Comparison of ENCODE assay signal across 27 mouse cellular contexts in genomic region chr16:72830394-72831056, GRCm38 (mm10).
DNase-seq lines count a peak whose midpoint lies in the region; ATAC-seq and TF ChIP-seq lines count a peak whose summit lies in the region.
"Had no signal": no experiment of that assay in that cellular context is flagged by ENCODE, and none has a peak within 500 bp of the region (broad histone marks: within the 10 kb centered on the region; RNA-seq: fewer than 3 reads in every experiment).

No protein-coding gene starts in this region.

- H3K9ac ChIP-seq in kidney, postnatal 0 days (ENCODE audit: low read depth, low read length) = no peak overlapping the region
- no peak overlapping the region for H3K9ac ChIP-seq in intestine, embryonic 15.5 days
- no peak overlapping the region for H3K9ac ChIP-seq in liver, embryonic 13.5 days
- no peak overlapping the region for H3K9ac ChIP-seq in stomach, postnatal 0 days (ENCODE audit: low read length)
- no peak overlapping the region for H3K9ac ChIP-seq in neural tube, embryonic 15.5 days (replicated peaks)
- H3K9ac ChIP-seq: forebrain, postnatal 0 days; heart, embryonic 13.5 days; hindbrain, embryonic 12.5 days had no signal

- WGBS in kidney, postnatal 0 days = 19% methylated on average over 5 of the region's 5 CpGs
- 23% methylated on average over 5 of the region's 5 CpGs for WGBS in intestine, embryonic 15.5 days
- 48% methylated on average over 5 of the region's 5 CpGs for WGBS in liver, embryonic 13.5 days (ENCODE audit: insufficient replicate concordance)
- WGBS in stomach, postnatal 0 days = 35% methylated on average over 5 of the region's 5 CpGs
- WGBS in neural tube, embryonic 15.5 days = 25% methylated on average over 5 of the region's 5 CpGs
- 70% methylated on average over 5 of the region's 5 CpGs for WGBS in heart, embryonic 10.5 days

- no peak overlapping the region for H3K4me3 ChIP-seq in kidney, postnatal 0 days (replicated peaks; ENCODE audit: low read depth, low read length)
- no peak overlapping the region for H3K4me3 ChIP-seq in intestine, embryonic 15.5 days (replicated peaks)
- no peak overlapping the region for H3K4me3 ChIP-seq in liver, embryonic 13.5 days (replicated peaks)
- H3K4me3 ChIP-seq in stomach, postnatal 0 days (ENCODE audit: low read depth, low read length) = no peak overlapping the region
- H3K4me3 ChIP-seq in neural tube, embryonic 15.5 days (replicated peaks) = no peak overlapping the region
- H3K4me3 ChIP-seq in heart, embryonic 10.5 days = no peak overlapping the region
- H3K4me3 ChIP-seq: forebrain, embryonic 10.5 days; heart, embryonic 13.5 days; hindbrain, embryonic 12.5 days; midbrain, embryonic 10.5 days; myocyte had no signal

- DNase-seq in kidney, postnatal 0 days (ENCODE audit: low spot score) = peak; percentile 29
- no peak for DNase-seq in kidney, adult 8-10 months
- DNase-seq in liver, embryonic 13.5 days = no peak
- DNase-seq in stomach, postnatal 0 days (ENCODE audit: low spot score) = no peak
- DNase-seq in heart, embryonic 10.5 days (ENCODE audit: low spot score) = no peak
- DNase-seq: adrenal gland, adult 8-10 months; B cell, adult 2 months; cerebellum, adult 11-12 months; cerebellum, postnatal 14 days; forebrain, postnatal 0 days; gastrocnemius, postnatal 25 days; heart, adult 18-20 months; heart, postnatal 14 days; kidney, postnatal 25 days; lung, adult 18-20 months; lung, postnatal 10 days had no signal

- TF ChIP-seq EP300 in stomach, postnatal 0 days (optimal IDR thresholded peaks at IDR 0.05) = no peak

- H3K9me3 ChIP-seq in kidney, postnatal 0 days (replicated peaks; ENCODE audit: low read length) = no peaks in the 10 kb centered on the region
- H3K9me3 ChIP-seq in intestine, embryonic 15.5 days = no peaks in the 10 kb centered on the region
- no peaks in the 10 kb centered on the region for H3K9me3 ChIP-seq in liver, embryonic 13.5 days (replicated peaks)
- no peaks in the 10 kb centered on the region for H3K9me3 ChIP-seq in stomach, postnatal 0 days (ENCODE audit: control insufficient read depth, low read length)
- H3K9me3 ChIP-seq in neural tube, embryonic 15.5 days (replicated peaks) = no peaks in the 10 kb centered on the region
- H3K9me3 ChIP-seq in heart, embryonic 10.5 days = no peaks in the 10 kb centered on the region
- H3K9me3 ChIP-seq: forebrain, embryonic 10.5 days; heart, embryonic 13.5 days; hindbrain, embryonic 12.5 days; midbrain, embryonic 10.5 days had no signal

- no peaks in the 10 kb centered on the region for H3K27me3 ChIP-seq in kidney, postnatal 0 days (ENCODE audit: insufficient read depth, low read length)
- H3K27me3 ChIP-seq in intestine, embryonic 15.5 days (replicated peaks) = no peaks in the 10 kb centered on the region
- no peaks in the 10 kb centered on the region for H3K27me3 ChIP-seq in liver, embryonic 13.5 days
- no peaks in the 10 kb centered on the region for H3K27me3 ChIP-seq in stomach, postnatal 0 days (ENCODE audit: control insufficient read depth, insufficient read depth, low read length)
- H3K27me3 ChIP-seq in neural tube, embryonic 15.5 days (replicated peaks) = no peaks in the 10 kb centered on the region
- no peaks in the 10 kb centered on the region for H3K27me3 ChIP-seq in heart, embryonic 10.5 days (ENCODE audit: insufficient read depth, poor library complexity, severe bottlenecking)
- H3K27me3 ChIP-seq: CH12.LX; heart, embryonic 13.5 days; hindbrain, embryonic 12.5 days had no signal

- TF ChIP-seq CTCF in kidney, postnatal 0 days (IDR thresholded peaks at IDR 0.05; ENCODE audit: low read depth) = no peak
- no peak for TF ChIP-seq CTCF in stomach, postnatal 0 days (IDR thresholded peaks at IDR 0.05; ENCODE audit: low read depth)

- H3K4me1 ChIP-seq in kidney, postnatal 0 days (replicated peaks; ENCODE audit: insufficient read depth, low read length) = 0 out of 2 replicates have a peak, but pooled peaks cover 11% of the 10 kb centered on the region
- H3K4me1 ChIP-seq in intestine, embryonic 15.5 days (replicated peaks) = no peaks in the 10 kb centered on the region
- 0 out of 2 replicates have a peak, but pooled peaks cover 2% of the 10 kb centered on the region for H3K4me1 ChIP-seq in liver, embryonic 13.5 days (replicated peaks)
- H3K4me1 ChIP-seq in stomach, postnatal 0 days (replicated peaks; ENCODE audit: control insufficient read depth, insufficient read depth) = no peaks in the 10 kb centered on the region
- peaks cover 7% of the 10 kb centered on the region; the same call in 1 of the 2 replicates for H3K4me1 ChIP-seq in neural tube, embryonic 15.5 days
- H3K4me1 ChIP-seq in heart, embryonic 10.5 days = no peaks in the 10 kb centered on the region

- H3K4me2 ChIP-seq in kidney, postnatal 0 days (ENCODE audit: low read length) = no peak overlapping the region
- H3K4me2 ChIP-seq in intestine, embryonic 15.5 days (replicated peaks) = no peak overlapping the region
- no peak overlapping the region for H3K4me2 ChIP-seq in liver, embryonic 13.5 days
- H3K4me2 ChIP-seq in stomach, postnatal 0 days (replicated peaks; ENCODE audit: low read depth) = no peak overlapping the region
- no peak overlapping the region for H3K4me2 ChIP-seq in neural tube, embryonic 15.5 days
- H3K4me2 ChIP-seq: heart, embryonic 13.5 days; hindbrain, embryonic 12.5 days had no signal

- no peaks in the 10 kb centered on the region for H3K36me3 ChIP-seq in kidney, postnatal 0 days (ENCODE audit: insufficient read depth, low read length)
- H3K36me3 ChIP-seq in intestine, embryonic 15.5 days = no peaks in the 10 kb centered on the region
- H3K36me3 ChIP-seq in liver, embryonic 13.5 days = no peaks in the 10 kb centered on the region
- H3K36me3 ChIP-seq in stomach, postnatal 0 days (ENCODE audit: control insufficient read depth, insufficient read depth, low read length) = no peaks in the 10 kb centered on the region
- no peaks in the 10 kb centered on the region for H3K36me3 ChIP-seq in neural tube, embryonic 15.5 days
- H3K36me3 ChIP-seq in heart, embryonic 10.5 days = no peaks in the 10 kb centered on the region
- H3K36me3 ChIP-seq: forebrain, embryonic 10.5 days; G1E; heart, embryonic 13.5 days; hindbrain, embryonic 12.5 days; midbrain, embryonic 10.5 days had no signal

- ATAC-seq in kidney, postnatal 0 days (replicated peaks; ENCODE audit: low FRiP score, low read depth) = 0 out of 2 replicates have a peak, but pooled peaks have one; percentile 68
- peak; percentile 79 for ATAC-seq in intestine, embryonic 15.5 days
- peak; percentile 75 for ATAC-seq in liver, embryonic 13.5 days (ENCODE audit: low read depth)
- 0 out of 2 replicates have a peak, but pooled peaks have one; percentile 42 for ATAC-seq in stomach, postnatal 0 days (ENCODE audit: low FRiP score, low TSS enrichment)
- no peak for ATAC-seq in neural tube, embryonic 15.5 days (ENCODE audit: low FRiP score)
- ATAC-seq in activated CD4-positive, CD25-positive, alpha-beta regulatory T cell, adult 4 months = no peak
- ATAC-seq: forebrain, postnatal 0 days; midbrain, embryonic 16.5 days had no signal

- peak overlapping the region; percentile 51; the same call in 1 of the 2 replicates for H3K27ac ChIP-seq in kidney, postnatal 0 days
- H3K27ac ChIP-seq in intestine, embryonic 15.5 days = no peak overlapping the region
- H3K27ac ChIP-seq in liver, embryonic 13.5 days = no peak overlapping the region
- H3K27ac ChIP-seq in stomach, postnatal 0 days (replicated peaks) = no peak overlapping the region
- no peak overlapping the region for H3K27ac ChIP-seq in neural tube, embryonic 15.5 days (replicated peaks)
- no peak overlapping the region for H3K27ac ChIP-seq in heart, embryonic 10.5 days
- H3K27ac ChIP-seq: forebrain, embryonic 10.5 days; heart, embryonic 13.5 days; hindbrain, embryonic 12.5 days; midbrain, embryonic 10.5 days had no signal

Comparison
In these comparisons a context has a peak if more than half of its experiments do, and no peak if none do; other contexts are left out.
1. ATAC-seq: peak in kidney, postnatal 0 days (single experiment), intestine, embryonic 15.5 days (single experiment), liver, embryonic 13.5 days (single experiment) and stomach, postnatal 0 days (single experiment); none in neural tube, embryonic 15.5 days (single experiment) and activated CD4-positive, CD25-positive, alpha-beta regulatory T cell, adult 4 months (single experiment).